Mouse (Mus musculus) MEL-GATA-1-ER (cell line): ENCODE measurements around the gene Myo3b.
A peak's percentile ranks its signal among the peaks of the same experiment; 100 is the strongest.

Source experiments
- DNase-seq: peaks from one replicate; pipeline ENCODE4 v3.0.0-alpha.2; 2012; ENCODE audit warnings: low read depth; ENCODE audit errors: extremely low read depth

Myo3b gene

GRCm38 (mm10) chr2:70065729-70066300 lies 26.9 kb downstream of the Myo3b start:
- DNase-seq, result no peak

GRCm38 (mm10) chr2:70066338-70067022 lies 27.6 kb downstream of the Myo3b start:
- DNase-seq, result no peak

GRCm38 (mm10) chr2:70069861-70070260 lies 30.9 kb downstream of the Myo3b start:
- no peak for DNase-seq

GRCm38 (mm10) chr2:70083444-70084020 lies 44.6 kb downstream of the Myo3b start:
- no peak for DNase-seq

GRCm38 (mm10) chr2:70091261-70091660 lies 52.3 kb downstream of the Myo3b start:
- no peak for DNase-seq

- no peak for DNase-seq
Measured at GRCm38 (mm10) chr2:70091801-70092522, 53.0 kb downstream of the Myo3b start.

DNA sequence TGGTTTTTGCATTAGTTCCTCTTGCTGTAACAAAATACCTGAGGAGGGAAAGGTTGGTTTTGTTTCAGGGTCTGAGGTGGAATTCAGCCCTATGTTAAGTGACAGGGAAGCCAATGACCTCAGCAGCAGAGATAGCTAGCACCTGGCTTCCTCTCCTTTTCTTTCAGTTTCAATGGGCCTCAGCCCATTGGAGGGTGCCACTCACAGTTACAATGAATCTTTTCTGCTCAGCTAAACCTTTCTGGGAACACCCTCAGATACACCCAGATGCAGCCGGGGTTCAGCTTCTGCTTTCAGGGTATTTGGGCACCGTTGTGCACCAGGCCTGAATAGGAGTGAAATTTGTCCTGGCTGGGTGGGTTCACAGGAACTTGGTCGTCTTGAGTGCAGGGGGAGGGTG lies 53.7 kb downstream of the Myo3b start:
- DNase-seq, result no peak

GRCm38 (mm10) chr2:70094446-70094845 lies 55.5 kb downstream of the Myo3b start:
- no peak for DNase-seq

DNA sequence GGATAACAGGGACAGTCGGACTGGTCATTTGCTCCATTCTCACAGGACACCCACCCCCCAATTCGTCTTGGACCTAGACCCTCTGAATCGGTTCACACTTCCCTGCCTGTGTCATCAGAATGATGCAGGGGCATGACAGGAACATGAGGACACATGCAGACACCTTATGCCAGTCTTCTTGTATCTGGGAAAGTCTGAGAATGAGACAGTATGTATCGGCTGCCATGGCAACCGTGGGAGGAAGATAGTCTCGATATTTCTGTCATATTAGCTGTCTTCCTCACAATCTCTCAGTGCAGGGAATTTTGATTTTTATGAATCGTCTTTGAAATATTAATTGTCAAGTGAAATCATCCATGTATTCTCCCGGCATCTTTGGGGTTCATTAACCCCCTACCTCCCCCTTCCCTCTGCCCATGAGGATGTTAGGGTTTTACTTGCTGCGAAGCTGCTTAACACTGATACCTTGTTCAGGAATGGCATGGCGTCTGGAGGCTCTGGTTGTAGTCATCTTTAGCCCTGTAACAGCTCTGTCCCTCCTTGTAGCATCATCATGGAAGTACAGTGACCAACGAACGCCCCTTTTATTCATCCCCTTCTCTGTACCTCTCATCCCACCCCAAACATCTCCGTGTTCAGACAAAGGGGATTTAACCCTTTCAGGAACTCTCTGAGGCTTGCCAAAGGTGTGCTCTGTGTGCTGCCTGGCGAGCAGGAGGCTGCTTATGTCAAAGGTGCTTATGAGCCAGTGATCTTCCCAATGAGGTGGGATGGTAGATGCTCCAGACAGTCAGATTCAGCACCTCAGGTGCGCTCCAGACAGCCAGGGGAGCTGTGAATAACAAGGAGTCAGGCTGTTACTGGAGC lies 58.5 kb downstream of the Myo3b start:
- no peak for DNase-seq

DNA sequence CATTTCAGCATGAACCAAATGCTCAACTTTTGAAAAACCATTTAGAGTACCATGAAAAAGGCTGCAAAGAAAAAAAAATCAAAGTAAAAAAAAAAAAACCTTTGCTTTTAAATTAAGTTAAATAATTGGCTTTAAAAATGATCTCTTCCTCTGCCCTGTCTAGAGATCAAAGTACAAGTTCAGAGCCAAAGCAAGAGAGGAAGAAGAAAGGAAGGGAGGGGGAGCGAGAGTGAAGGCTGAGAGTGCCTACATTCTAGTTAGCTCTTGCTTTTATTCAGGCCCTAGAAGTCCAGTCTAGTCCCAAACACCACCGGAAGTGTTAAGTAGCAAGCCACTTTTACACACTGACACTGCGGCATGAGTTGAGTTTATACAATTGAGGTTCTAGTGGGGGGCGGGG lies 60.5 kb downstream of the Myo3b start:
- DNase-seq, result no peak

DNA sequence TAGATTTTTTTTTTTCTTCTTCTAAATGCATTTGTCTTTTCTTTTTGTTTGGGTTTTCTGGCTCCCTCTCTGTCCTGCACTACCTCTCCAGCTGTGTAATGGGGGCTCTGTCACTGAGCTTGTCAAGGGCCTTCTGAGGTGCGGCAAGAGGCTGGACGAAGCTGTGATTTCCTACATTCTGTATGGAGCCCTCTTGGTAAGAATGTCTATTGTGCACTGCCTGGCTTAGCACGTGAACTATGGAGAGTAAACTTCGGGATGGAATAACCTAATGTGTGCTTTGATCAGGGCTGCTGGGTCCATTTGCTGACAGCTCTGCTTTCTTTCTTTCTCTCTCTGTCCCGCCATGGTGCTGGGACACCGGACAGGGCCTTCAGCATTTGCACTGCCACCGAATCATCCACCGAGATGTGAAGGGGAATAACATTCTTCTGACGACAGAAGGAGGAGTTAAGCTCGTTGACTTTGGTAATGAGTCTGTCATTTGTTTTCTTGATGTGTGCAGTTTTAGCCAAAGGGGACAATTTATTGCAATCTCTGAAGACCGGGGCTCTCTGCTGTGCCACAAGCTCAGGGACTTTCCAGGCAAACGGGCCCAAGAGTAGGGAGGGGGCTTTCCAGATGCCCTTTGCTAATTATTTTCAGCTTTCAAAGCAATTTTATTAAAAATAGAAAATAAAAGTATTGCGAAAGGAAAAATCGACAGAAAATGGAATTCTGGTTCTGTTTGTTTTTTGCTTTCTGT lies 66.5 kb downstream of the Myo3b start:
- no peak for DNase-seq

DNA sequence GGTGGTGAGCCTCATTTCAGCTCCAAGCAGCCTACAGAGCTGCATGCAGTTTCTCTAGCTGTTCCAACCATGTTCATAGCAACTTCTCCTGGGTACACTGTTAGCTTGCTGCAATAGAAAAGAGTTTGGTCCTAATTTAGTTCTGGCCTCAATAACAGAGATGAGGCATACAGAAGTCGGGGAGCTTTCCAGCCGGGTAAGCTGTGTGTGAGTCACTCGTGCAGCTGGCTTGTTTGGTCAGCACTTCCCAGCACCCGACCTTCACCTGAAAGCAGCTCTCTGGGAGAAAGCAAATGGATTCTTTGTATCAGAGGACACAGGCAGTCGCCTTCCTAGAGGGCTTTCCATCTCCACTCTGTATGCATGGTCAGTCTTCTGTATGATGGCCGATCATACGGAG lies 70.1 kb downstream of the Myo3b start:
- DNase-seq, result no peak

DNA sequence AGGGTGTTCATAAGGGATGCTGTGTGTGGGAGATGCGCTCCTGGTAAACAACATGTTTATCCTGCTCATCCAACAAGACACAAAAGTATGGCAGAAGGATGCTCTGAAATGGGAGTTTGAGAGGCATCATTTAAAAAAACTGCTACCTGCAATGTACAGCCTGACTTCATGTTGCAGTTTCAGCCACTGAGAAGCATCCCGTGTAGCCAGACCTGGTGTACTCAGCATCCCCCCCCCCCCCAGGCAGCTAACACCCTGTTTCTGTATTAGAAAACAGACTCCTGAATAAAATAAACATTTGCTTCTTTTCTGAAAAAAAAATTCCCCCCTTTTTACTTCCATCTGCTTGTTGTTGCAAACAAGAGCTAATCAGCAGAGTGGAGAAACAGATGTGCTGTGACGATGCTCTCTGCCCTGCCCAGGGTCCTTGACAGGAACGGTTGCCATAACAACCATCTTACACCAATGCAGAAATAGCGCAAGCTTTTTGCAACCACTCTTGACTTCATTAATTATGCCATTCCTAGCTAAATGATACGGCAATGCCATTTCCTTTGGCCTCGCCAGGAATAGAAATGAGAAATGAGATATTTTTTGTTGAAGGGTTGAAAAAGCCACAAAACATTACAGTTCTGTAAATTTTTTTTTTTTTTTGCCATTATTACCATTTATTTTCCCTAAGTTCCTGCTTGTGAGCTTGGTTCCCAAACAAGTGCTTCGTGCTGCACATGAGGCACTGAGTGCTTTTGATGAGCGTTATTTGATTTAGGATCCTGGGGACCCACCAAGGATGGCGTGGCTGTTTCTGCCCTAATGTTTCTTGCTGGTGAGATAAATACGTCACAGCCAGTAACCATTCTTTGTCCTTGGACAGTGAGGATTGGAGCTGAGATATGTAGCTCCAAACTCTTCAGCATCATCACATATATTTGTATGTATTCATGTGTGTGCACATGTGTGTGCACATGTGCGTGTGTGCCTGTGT lies 75.2 kb downstream of the Myo3b start:
- DNase-seq, result no peak

GRCm38 (mm10) chr2:70118376-70119264 lies 79.7 kb downstream of the Myo3b start:
- no peak for DNase-seq

- DNase-seq, result no peak
Measured at GRCm38 (mm10) chr2:70119265-70119663, 80.3 kb downstream of the Myo3b start.

DNA sequence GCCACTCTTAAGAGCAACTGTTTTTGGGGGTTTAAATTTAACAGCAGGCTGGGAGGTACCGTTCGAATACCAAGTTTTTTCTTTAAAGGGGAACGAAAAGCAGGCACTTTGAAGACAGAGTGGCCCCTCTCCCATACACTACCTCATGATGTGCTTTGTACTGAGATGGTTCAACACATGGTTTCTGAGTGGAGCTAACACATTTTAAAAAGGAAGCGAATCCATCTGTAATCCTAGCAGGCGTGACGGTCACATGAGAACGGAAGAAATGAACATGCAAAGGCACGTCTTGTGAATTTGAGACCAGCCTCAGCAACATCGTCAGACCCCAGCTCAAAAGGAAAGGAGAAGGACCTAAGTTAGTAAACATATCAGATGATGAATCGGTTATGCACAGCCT lies 87.4 kb downstream of the Myo3b start:
- DNase-seq, result no peak

DNA sequence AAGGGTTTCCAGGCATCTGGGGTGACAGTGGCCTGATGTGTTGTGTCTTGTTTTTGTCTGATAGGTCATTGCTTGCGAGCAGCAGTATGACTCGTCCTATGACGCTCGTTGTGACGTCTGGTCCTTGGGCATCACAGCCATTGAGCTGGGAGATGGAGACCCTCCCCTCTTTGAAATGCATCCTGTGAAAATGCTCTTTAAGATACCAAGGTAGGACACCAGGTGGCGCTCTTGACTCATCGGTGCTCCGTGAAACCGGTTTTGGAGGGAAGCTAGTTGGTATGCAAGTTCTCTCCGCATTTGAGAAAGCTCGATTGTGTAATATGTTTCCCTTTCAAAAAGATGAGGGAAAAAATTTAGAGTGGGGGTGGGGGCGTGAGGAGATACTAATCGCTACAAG lies 87.9 kb downstream of the Myo3b start:
- DNase-seq, result peak; percentile 24

- DNase-seq, result no peak
Measured at GRCm38 (mm10) chr2:70127351-70128148, 88.6 kb downstream of the Myo3b start.
